In genomic region chr17:83277117-83277947, GRCm38 (mm10) we compare ENCODE assay signal across 8 mouse cellular contexts.
DNase-seq lines count a peak whose midpoint lies in the region; ATAC-seq and TF ChIP-seq lines count a peak whose summit lies in the region.

No protein-coding gene starts in this region.

- TF ChIP-seq CTCF in E14TG2a.4 (conservative IDR thresholded peaks at IDR 0.05; ENCODE audit: low read length): no peak
- no peak for TF ChIP-seq CTCF in gastrocnemius, adult 2 months (IDR thresholded peaks at IDR 0.05)

- peaks cover 52% of the 10 kb centered on the region for H3K4me1 ChIP-seq in E14TG2a.4 (replicated peaks; ENCODE audit: low read depth, low read length)
- H3K4me1 ChIP-seq in hindbrain, embryonic 16.5 days (ENCODE audit: control insufficient read depth, insufficient read depth, low read depth, low read length): peaks cover 20% of the 10 kb centered on the region
- peaks cover 50% of the 10 kb centered on the region for H3K4me1 ChIP-seq in limb, embryonic 15.5 days
- peaks cover 28% of the 10 kb centered on the region for H3K4me1 ChIP-seq in midbrain, embryonic 13.5 days (replicated peaks)

- peak overlapping the region; percentile 78 for H3K4me3 ChIP-seq in E14TG2a.4 (replicated peaks; ENCODE audit: low read length)
- peak overlapping the region; percentile 86 for H3K4me3 ChIP-seq in gastrocnemius, adult 2 months
- peak overlapping the region; percentile 15 for H3K4me3 ChIP-seq in hindbrain, embryonic 16.5 days (ENCODE audit: low read length)
- H3K4me3 ChIP-seq in limb, embryonic 15.5 days: peak overlapping the region; percentile 17
- H3K4me3 ChIP-seq in midbrain, embryonic 13.5 days (replicated peaks): peak overlapping the region; percentile 29

- peak overlapping the region; percentile 57 for H3K9ac ChIP-seq in hindbrain, embryonic 16.5 days (ENCODE audit: low read depth, low read length)
- no peak overlapping the region for H3K9ac ChIP-seq in limb, embryonic 15.5 days
- H3K9ac ChIP-seq in midbrain, embryonic 13.5 days (replicated peaks): peak overlapping the region; percentile 61

- intact Hi-C loops in gastrocnemius, adult 2 months (cut with DNase I): loop anchor here (2.0 kb wide), 1 partner anchor 73 kb away; the partner anchor contains the start of gene Eml4

- peak; percentile 73 for ATAC-seq in hindbrain, embryonic 16.5 days
- no peak for ATAC-seq in limb, embryonic 15.5 days (ENCODE audit: insufficient number of reproducible peaks, low FRiP score, low TSS enrichment, low read depth)
- ATAC-seq in midbrain, embryonic 13.5 days: peak; percentile 71

- peak overlapping the region; percentile 40 for H3K4me2 ChIP-seq in hindbrain, embryonic 16.5 days (ENCODE audit: low read length)
- H3K4me2 ChIP-seq in limb, embryonic 15.5 days: peak overlapping the region; percentile 83
- peak overlapping the region; percentile 63 for H3K4me2 ChIP-seq in midbrain, embryonic 13.5 days (replicated peaks)

- peak overlapping the region; percentile 95 for H3K27ac ChIP-seq in gastrocnemius, adult 2 months
- H3K27ac ChIP-seq in hindbrain, embryonic 16.5 days (ENCODE audit: low read depth, low read length): peak overlapping the region; percentile 33
- peak overlapping the region; percentile 87 for H3K27ac ChIP-seq in limb, embryonic 15.5 days
- peak overlapping the region; percentile 81 for H3K27ac ChIP-seq in midbrain, embryonic 13.5 days

- no peaks in the 10 kb centered on the region for H3K36me3 ChIP-seq in E14TG2a.4 (ENCODE audit: insufficient read depth, low read length)
- H3K36me3 ChIP-seq in hindbrain, embryonic 16.5 days (ENCODE audit: control insufficient read depth, insufficient read depth, low read length): no peaks in the 10 kb centered on the region
- no peaks in the 10 kb centered on the region for H3K36me3 ChIP-seq in limb, embryonic 15.5 days
- no peaks in the 10 kb centered on the region for H3K36me3 ChIP-seq in midbrain, embryonic 13.5 days

- peak; percentile 67 for DNase-seq in adrenal gland, postnatal 25 days
- DNase-seq in gastrocnemius, adult 2 months: peak; percentile 71
- peak; percentile 66 to 81 for DNase-seq in spleen, postnatal 4 days (ENCODE audit: low spot score in 2 of 2)
- DNase-seq in cerebellum, adult 9-10 months: no peak

- no peaks in the 10 kb centered on the region for H3K9me3 ChIP-seq in E14TG2a.4 (ENCODE audit: low read length)
- H3K9me3 ChIP-seq in hindbrain, embryonic 16.5 days (ENCODE audit: control insufficient read depth, low read length): no peaks in the 10 kb centered on the region
- H3K9me3 ChIP-seq in limb, embryonic 15.5 days: no peaks in the 10 kb centered on the region
- no peaks in the 10 kb centered on the region for H3K9me3 ChIP-seq in midbrain, embryonic 13.5 days

- H3K27me3 ChIP-seq in E14TG2a.4 (ENCODE audit: insufficient read depth, low read length): peaks cover 77% of the 10 kb centered on the region
- no peaks in the 10 kb centered on the region; the same call in 1 of the 2 replicates for H3K27me3 ChIP-seq in hindbrain, embryonic 16.5 days (replicated peaks; ENCODE audit: control insufficient read depth, insufficient read depth, low read length)
- H3K27me3 ChIP-seq in limb, embryonic 15.5 days: peaks cover 8% of the 10 kb centered on the region; the same call in 1 of the 2 replicates
- peaks cover 30% of the 10 kb centered on the region for H3K27me3 ChIP-seq in midbrain, embryonic 13.5 days

- WGBS in hindbrain, embryonic 16.5 days: 30% methylated on average over 26 of the region's 26 CpGs
- WGBS in limb, embryonic 15.5 days: 23% methylated on average over 26 of the region's 26 CpGs
- WGBS in midbrain, embryonic 13.5 days: 25% methylated on average over 26 of the region's 26 CpGs

Comparison
In these comparisons a context has a peak if more than half of its experiments do, and no peak if none do; other contexts are left out.
1. H3K4me3 ChIP-seq: peak in every context shown above with its lines; median percentile 86 in gastrocnemius, adult 2 months; 78 in E14TG2a.4; 29 in midbrain, embryonic 13.5 days; 17 in limb, embryonic 15.5 days; 15 in hindbrain, embryonic 16.5 days.
2. H3K27ac ChIP-seq: peak in every context shown above with its lines; median percentile 95 in gastrocnemius, adult 2 months; 87 in limb, embryonic 15.5 days; 81 in midbrain, embryonic 13.5 days; 33 in hindbrain, embryonic 16.5 days.